In genomic region chr8:120685591-120685990, GRCm38 (mm10) we compare ENCODE assay signal across 13 mouse cellular contexts. TPM values are rescaled to one million over a fixed set of nuclear protein-coding genes. Genes with fewer than 3 reads are reported as not detected.
DNase-seq lines count a peak whose midpoint lies in the region; ATAC-seq lines count a peak whose summit lies in the region.
"Had no signal": no experiment of that assay in that cellular context is flagged by ENCODE, and none has a peak within 500 bp of the region (broad histone marks: within the 10 kb centered on the region; RNA-seq: fewer than 3 reads in every experiment).

No protein-coding gene starts in this region.

- DNase-seq in liver, embryonic 11.5 days (ENCODE audit: low spot score), result no peak
- no peak for DNase-seq in adipocyte (ENCODE audit: low spot score)
- DNase-seq in right cerebral cortex, postnatal 14 days, result no peak
- DNase-seq: kidney, postnatal 25 days; layer of hippocampus, postnatal 36 days; thymus, postnatal 4 days had no signal

- H3K27me3 ChIP-seq in liver, embryonic 11.5 days (replicated peaks; ENCODE audit: control insufficient read depth, insufficient read depth, low read length), result peaks cover 4% of the 10 kb centered on the region
- H3K27me3 ChIP-seq in liver, embryonic 12.5 days (replicated peaks), result peaks cover 34% of the 10 kb centered on the region
- H3K27me3 ChIP-seq in embryonic facial prominence, embryonic 13.5 days, result peaks cover 7% of the 10 kb centered on the region; the same call in 1 of the 2 replicates
- H3K27me3 ChIP-seq in limb, embryonic 13.5 days, result peaks cover 26% of the 10 kb centered on the region; the same call in 1 of the 2 replicates
- H3K27me3 ChIP-seq in stomach, embryonic 15.5 days (replicated peaks), result peaks cover 8% of the 10 kb centered on the region; the same call in 1 of the 2 replicates
- H3K27me3 ChIP-seq: forebrain, embryonic 15.5 days had no signal

- H3K9ac ChIP-seq in liver, embryonic 11.5 days (ENCODE audit: low read depth, low read length), result no peak overlapping the region
- no peak overlapping the region for H3K9ac ChIP-seq in liver, embryonic 12.5 days
- H3K9ac ChIP-seq in embryonic facial prominence, embryonic 13.5 days, result peak overlapping the region; percentile 6; the same call in 1 of the 2 replicates
- H3K9ac ChIP-seq in limb, embryonic 13.5 days, result no peak overlapping the region
- H3K9ac ChIP-seq in stomach, embryonic 15.5 days, result no peak overlapping the region
- H3K9ac ChIP-seq: forebrain, embryonic 15.5 days had no signal

- peaks cover 5% of the 10 kb centered on the region; the same call in 1 of the 2 replicates for H3K4me1 ChIP-seq in liver, embryonic 11.5 days (replicated peaks; ENCODE audit: control insufficient read depth, insufficient read depth, low read length)
- H3K4me1 ChIP-seq in liver, embryonic 12.5 days, result peaks cover 14% of the 10 kb centered on the region
- peaks cover 30% of the 10 kb centered on the region for H3K4me1 ChIP-seq in embryonic facial prominence, embryonic 13.5 days
- peaks cover 10% of the 10 kb centered on the region for H3K4me1 ChIP-seq in limb, embryonic 13.5 days
- peaks cover 17% of the 10 kb centered on the region; the same call in 1 of the 2 replicates for H3K4me1 ChIP-seq in stomach, embryonic 15.5 days
- H3K4me1 ChIP-seq: forebrain, embryonic 15.5 days had no signal

- H3K4me2 ChIP-seq in liver, embryonic 11.5 days, result no peak overlapping the region
- H3K4me2 ChIP-seq in liver, embryonic 12.5 days, result no peak overlapping the region
- H3K4me2 ChIP-seq in embryonic facial prominence, embryonic 13.5 days, result no peak overlapping the region
- no peak overlapping the region for H3K4me2 ChIP-seq in limb, embryonic 13.5 days (replicated peaks)
- no peak overlapping the region for H3K4me2 ChIP-seq in stomach, embryonic 15.5 days
- H3K4me2 ChIP-seq: forebrain, embryonic 15.5 days; midbrain, embryonic 11.5 days had no signal

- H3K36me3 ChIP-seq in liver, embryonic 11.5 days (ENCODE audit: control insufficient read depth, insufficient read depth, low read length), result no peaks in the 10 kb centered on the region
- H3K36me3 ChIP-seq in liver, embryonic 12.5 days, result no peaks in the 10 kb centered on the region
- no peaks in the 10 kb centered on the region for H3K36me3 ChIP-seq in embryonic facial prominence, embryonic 13.5 days
- no peaks in the 10 kb centered on the region for H3K36me3 ChIP-seq in limb, embryonic 13.5 days
- H3K36me3 ChIP-seq in stomach, embryonic 15.5 days, result no peaks in the 10 kb centered on the region
- H3K36me3 ChIP-seq: forebrain, embryonic 15.5 days had no signal

- H3K4me3 ChIP-seq in liver, embryonic 11.5 days (ENCODE audit: low read depth, low read length), result no peak overlapping the region
- no peak overlapping the region for H3K4me3 ChIP-seq in liver, embryonic 12.5 days
- H3K4me3 ChIP-seq in embryonic facial prominence, embryonic 13.5 days, result no peak overlapping the region
- H3K4me3 ChIP-seq in limb, embryonic 13.5 days, result no peak overlapping the region
- H3K4me3 ChIP-seq in stomach, embryonic 15.5 days (replicated peaks), result no peak overlapping the region
- H3K4me3 ChIP-seq: forebrain, embryonic 15.5 days had no signal

- H3K27ac ChIP-seq in liver, embryonic 11.5 days (ENCODE audit: low read depth, low read length), result peak overlapping the region; percentile 53; the same call in 1 of the 2 replicates
- H3K27ac ChIP-seq in liver, embryonic 12.5 days, result no peak overlapping the region
- peak overlapping the region; percentile 81 for H3K27ac ChIP-seq in embryonic facial prominence, embryonic 13.5 days
- H3K27ac ChIP-seq in limb, embryonic 13.5 days, result peak overlapping the region; percentile 39; the same call in 1 of the 2 replicates
- H3K27ac ChIP-seq in stomach, embryonic 15.5 days, result peak overlapping the region; percentile 71
- H3K27ac ChIP-seq: forebrain, embryonic 15.5 days had no signal

- H3K9me3 ChIP-seq in liver, embryonic 11.5 days (ENCODE audit: control insufficient read depth, low read length), result no peaks in the 10 kb centered on the region
- no peaks in the 10 kb centered on the region for H3K9me3 ChIP-seq in liver, embryonic 12.5 days (replicated peaks)
- no peaks in the 10 kb centered on the region for H3K9me3 ChIP-seq in embryonic facial prominence, embryonic 13.5 days
- H3K9me3 ChIP-seq in limb, embryonic 13.5 days, result no peaks in the 10 kb centered on the region
- H3K9me3 ChIP-seq in stomach, embryonic 15.5 days, result no peaks in the 10 kb centered on the region
- H3K9me3 ChIP-seq: forebrain, embryonic 15.5 days had no signal

- WGBS in liver, embryonic 11.5 days, result 74% methylated on average over 8 of the region's 8 CpGs
- 60% methylated on average over 8 of the region's 8 CpGs for WGBS in liver, embryonic 12.5 days (ENCODE audit: insufficient replicate concordance)
- WGBS in embryonic facial prominence, embryonic 13.5 days, result 78% methylated on average over 8 of the region's 8 CpGs
- WGBS in limb, embryonic 13.5 days, result 82% methylated on average over 8 of the region's 8 CpGs
- 78% methylated on average over 8 of the region's 8 CpGs for WGBS in stomach, embryonic 15.5 days

- ATAC-seq in liver, embryonic 11.5 days (replicated peaks; ENCODE audit: low FRiP score), result no peak
- no peak for ATAC-seq in liver, embryonic 12.5 days
- no peak for ATAC-seq in embryonic facial prominence, embryonic 13.5 days (ENCODE audit: insufficient number of reproducible peaks, insufficient read depth, low FRiP score, low TSS enrichment, low read depth)
- no peak for ATAC-seq in limb, embryonic 13.5 days (ENCODE audit: low FRiP score, low read depth)
- ATAC-seq in stomach, embryonic 15.5 days (ENCODE audit: insufficient read depth, low FRiP score, low read depth), result no peak
- ATAC-seq: forebrain, embryonic 15.5 days; inflammation-experienced regulatory T-cells, adult 6 months had no signal

RNA-seq across cellular contexts. Expression of gene Emc8, which starts 17.2 kb away (rescaled TPM):
- 265 and 295 TPM in 2 replicates for polyA plus RNA-seq in liver, embryonic 11.5 days (2014; fragmentation: Nextera tagmentation; extraction: Ambion mirVana)
- 171 and 180 TPM in 2 replicates for polyA plus RNA-seq in liver, embryonic 12.5 days (2016; fragmentation: Nextera tagmentation; extraction: Ambion mirVana)
- 230 and 254 TPM in 2 replicates for polyA plus RNA-seq in embryonic facial prominence, embryonic 13.5 days (2015; fragmentation: Nextera tagmentation; extraction: Ambion mirVana)
- 243 and 248 TPM in 2 replicates for polyA plus RNA-seq in limb, embryonic 13.5 days (2015; fragmentation: Nextera tagmentation; extraction: Ambion mirVana)
- 208 and 227 TPM in 2 replicates for polyA plus RNA-seq in stomach, embryonic 15.5 days (2015; fragmentation: Nextera tagmentation; extraction: Ambion mirVana)

RNA-seq across cellular contexts. Expression of gene Cox4i1, which starts 17.6 kb away (rescaled TPM):
- 1,052 and 1,118 TPM in 2 replicates for polyA plus RNA-seq in liver, embryonic 11.5 days (2014; fragmentation: Nextera tagmentation; extraction: Ambion mirVana)
- 769 and 831 TPM in 2 replicates for polyA plus RNA-seq in liver, embryonic 12.5 days (2016; fragmentation: Nextera tagmentation; extraction: Ambion mirVana)
- polyA plus RNA-seq in embryonic facial prominence, embryonic 13.5 days (2015; fragmentation: Nextera tagmentation; extraction: Ambion mirVana), result 1,017 and 1,050 TPM in 2 replicates
- 928 and 970 TPM in 2 replicates for polyA plus RNA-seq in limb, embryonic 13.5 days (2015; fragmentation: Nextera tagmentation; extraction: Ambion mirVana)
- 1,112 and 1,167 TPM in 2 replicates for polyA plus RNA-seq in stomach, embryonic 15.5 days (2015; fragmentation: Nextera tagmentation; extraction: Ambion mirVana)

RNA-seq across cellular contexts. Expression of gene Gm27021, which starts 17.7 kb away (rescaled TPM):
- polyA plus RNA-seq in liver, embryonic 11.5 days (2014; fragmentation: Nextera tagmentation; extraction: Ambion mirVana), result 0.69 and 2.4 TPM in 2 replicates
- 0.69 and 0.79 TPM in 2 replicates for polyA plus RNA-seq in liver, embryonic 12.5 days (2016; fragmentation: Nextera tagmentation; extraction: Ambion mirVana)
- 5.9 and 6.7 TPM in 2 replicates for polyA plus RNA-seq in embryonic facial prominence, embryonic 13.5 days (2015; fragmentation: Nextera tagmentation; extraction: Ambion mirVana)
- 5.5 and 7.8 TPM in 2 replicates for polyA plus RNA-seq in limb, embryonic 13.5 days (2015; fragmentation: Nextera tagmentation; extraction: Ambion mirVana)
- 2.0 and 3.0 TPM in 2 replicates for polyA plus RNA-seq in stomach, embryonic 15.5 days (2015; fragmentation: Nextera tagmentation; extraction: Ambion mirVana)

RNA-seq across cellular contexts. Expression of gene 1190005I06Rik, which starts 38.2 kb away (rescaled TPM):
- polyA plus RNA-seq in liver, embryonic 11.5 days (2014; fragmentation: Nextera tagmentation; extraction: Ambion mirVana), result 1.6 and 4.1 TPM in 2 replicates
- 0.83 and 1.3 TPM in 2 replicates for polyA plus RNA-seq in liver, embryonic 12.5 days (2016; fragmentation: Nextera tagmentation; extraction: Ambion mirVana)
- polyA plus RNA-seq in embryonic facial prominence, embryonic 13.5 days (2015; fragmentation: Nextera tagmentation; extraction: Ambion mirVana), result 14.8 and 15.9 TPM in 2 replicates
- 7.4 and 8.0 TPM in 2 replicates for polyA plus RNA-seq in limb, embryonic 13.5 days (2015; fragmentation: Nextera tagmentation; extraction: Ambion mirVana)
- 2.4 and 3.8 TPM in 2 replicates for polyA plus RNA-seq in stomach, embryonic 15.5 days (2015; fragmentation: Nextera tagmentation; extraction: Ambion mirVana)

RNA-seq across cellular contexts. Expression of gene Irf8, which starts 50.6 kb away (rescaled TPM):
- 10.5 and 12.3 TPM in 2 replicates for polyA plus RNA-seq in liver, embryonic 11.5 days (2014; fragmentation: Nextera tagmentation; extraction: Ambion mirVana)
- polyA plus RNA-seq in liver, embryonic 12.5 days (2016; fragmentation: Nextera tagmentation; extraction: Ambion mirVana), result 10.6 TPM in 2 replicates
- polyA plus RNA-seq in embryonic facial prominence, embryonic 13.5 days (2015; fragmentation: Nextera tagmentation; extraction: Ambion mirVana), result 3.9 and 4.6 TPM in 2 replicates
- 4.8 and 5.4 TPM in 2 replicates for polyA plus RNA-seq in limb, embryonic 13.5 days (2015; fragmentation: Nextera tagmentation; extraction: Ambion mirVana)
- polyA plus RNA-seq in stomach, embryonic 15.5 days (2015; fragmentation: Nextera tagmentation; extraction: Ambion mirVana), result 21.8 and 23.0 TPM in 2 replicates
